Mouse (Mus musculus) embryonic facial prominence, embryonic 11.5 days (tissue): Measurements from ENCODE around the gene Bpifb9b. TPM values are rescaled to one million over a fixed set of nuclear protein-coding genes. Genes with fewer than 3 reads are reported as not detected.
"Not testable (repeated sequence)": the region's sequence is repeated elsewhere in the genome, so short reads cannot be mapped to it uniquely, and the experiment has no call there.

Source experiments
- ATAC-seq: fragments of 200-750 bp; cut with Nextera tagmentation; replicated peaks from 2 replicates; pipeline ENCODE4 v1.8.0; 2017; ENCODE audit warnings: low read depth; ENCODE audit not compliant: insufficient number of reproducible peaks, low FRiP score, low TSS enrichment
- DNase-seq: peaks from one replicate; pipeline ENCODE4 v3.0.0-alpha.2; 2015; ENCODE audit warnings: low spot score
- H3K27ac ChIP-seq: fragments of 300-500 bp; sonication (generic); replicated peaks from 2 replicates; pipeline ENCODE4 v1.5.1; 2014; ENCODE audit warnings: mild to moderate bottlenecking, low read depth, low read length, control low read depth
- H3K27me3 ChIP-seq: fragments of 300-500 bp; sonication (generic); 2 replicates; pipeline ENCODE4 v1.6.1; 2014; ENCODE audit warnings: mild to moderate bottlenecking, low read length, moderate library complexity, mixed read lengths; ENCODE audit not compliant: control insufficient read depth, insufficient read depth
- H3K36me3 ChIP-seq: fragments of 300-500 bp; sonication (generic); replicated peaks from 2 replicates; pipeline ENCODE4 v1.6.1; 2014; ENCODE audit warnings: low read depth, mild to moderate bottlenecking, low read length, moderate library complexity, mixed read lengths; ENCODE audit not compliant: control insufficient read depth, insufficient read depth
- H3K4me1 ChIP-seq: fragments of 300-500 bp; sonication (generic); 2 replicates; pipeline ENCODE4 v1.6.1; 2014; ENCODE audit warnings: low read length, mixed read lengths; ENCODE audit not compliant: control insufficient read depth, insufficient read depth
- H3K4me2 ChIP-seq: fragments of 300-500 bp; sonication (generic); 2 replicates; pipeline ENCODE4 v1.6.1; 2014; ENCODE audit warnings: low read depth, mild to moderate bottlenecking, control low read depth, low read length, moderate library complexity
- H3K4me3 ChIP-seq: fragments of 300-500 bp; sonication (generic); 2 replicates; pipeline ENCODE4 v1.5.1; 2014; ENCODE audit warnings: low read depth, low read length, control low read depth
- H3K9ac ChIP-seq: fragments of 300-500 bp; sonication (generic); replicated peaks from 2 replicates; pipeline ENCODE4 v1.6.1; 2014; ENCODE audit warnings: mild to moderate bottlenecking, control low read depth, low read length
- H3K9me3 ChIP-seq: fragments of 300-500 bp; sonication (generic); replicated peaks from 2 replicates; pipeline ENCODE4 v1.6.1; 2016; ENCODE audit warnings: mild to moderate bottlenecking, low read length, inconsistent platforms, mixed read lengths; ENCODE audit not compliant: control insufficient read depth
- whole genome bisulfite sequencing: fragments of 180-500 bp; shearing (Covaris S2); extraction: QIAGEN DNeasy Blood & Tissue Kit; methylation state at CpG from one replicate; pipeline ENCODE4 v1.1.7; 2014; 5-methylcytosine and 5-hydroxymethylcytosine counted together
- polyA plus RNA-seq: library from polyadenylated mRNA; unstranded; fragments of >200 nt; fragmentation: Nextera tagmentation; extraction: Ambion mirVana; gene quantifications from 2 replicates; pipeline ENCODE4 v1.2.1, GENCODE M21; 2014

The Bpifb9b gene
- polyA plus RNA-seq, 1 experiment from 2014 or later, result not detected

- not testable (repeated sequence) for H3K27me3 ChIP-seq, DNase-seq, H3K4me1 ChIP-seq, H3K36me3 ChIP-seq, ATAC-seq, H3K9me3 ChIP-seq, H3K9ac ChIP-seq, H3K27ac ChIP-seq, H3K4me2 ChIP-seq, H3K4me3 ChIP-seq
- WGBS, result 76% methylated on average over 1 of the region's 3 CpGs
Observed at GRCm38 (mm10) chr2:154304604-154305003, 2.4 kb upstream of the Bpifb9b start.

GRCm38 (mm10) chr2:154313771-154314170 is 6.7 kb downstream of the Bpifb9b start:
- H3K4me2 ChIP-seq, H3K4me3 ChIP-seq, H3K9me3 ChIP-seq, DNase-seq, ATAC-seq, H3K27me3 ChIP-seq, H3K36me3 ChIP-seq, H3K27ac ChIP-seq, H3K9ac ChIP-seq, H3K4me1 ChIP-seq: not testable (repeated sequence)
- 75% methylated on average over 5 of the region's 5 CpGs for WGBS

GRCm38 (mm10) chr2:154326852-154327251 is 19.8 kb downstream of the Bpifb9b start:
- 83% methylated on average over 3 of the region's 3 CpGs for WGBS
- DNase-seq (no peak), ATAC-seq (no peak)
- H3K4me2 ChIP-seq, result no peak overlapping the region
- H3K4me3 ChIP-seq, result no peak overlapping the region
- no peaks in the 10 kb centered on the region for H3K9me3 ChIP-seq
- no peaks in the 10 kb centered on the region for H3K4me1 ChIP-seq
- H3K36me3 ChIP-seq, result no peaks in the 10 kb centered on the region
- H3K9ac ChIP-seq, result no peak overlapping the region
- no peaks in the 10 kb centered on the region for H3K27me3 ChIP-seq
- no peak overlapping the region for H3K27ac ChIP-seq

- Histone ChIP-seq H3K4me3 (no peak overlapping the region), H3K27ac (no peak overlapping the region), H3K9me3 (no peaks in the 10 kb centered on the region), H3K4me2 (no peak overlapping the region), H3K36me3 (no peaks in the 10 kb centered on the region), H3K9ac (no peak overlapping the region), H3K4me1 (no peaks in the 10 kb centered on the region), H3K27me3 (no peaks in the 10 kb centered on the region)
- no peak for DNase-seq
- no peak for ATAC-seq
- WGBS, result 81% methylated on average over 4 of the region's 4 CpGs
Observed at GRCm38 (mm10) chr2:154335572-154335971, 28.5 kb downstream of the Bpifb9b start.

GRCm38 (mm10) chr2:154338161-154338560 is 31.1 kb downstream of the Bpifb9b start:
- no peak overlapping the region for H3K27ac ChIP-seq
- no peaks in the 10 kb centered on the region for H3K36me3 ChIP-seq
- no peak overlapping the region for H3K9ac ChIP-seq
- H3K4me3 ChIP-seq, result no peak overlapping the region
- no peaks in the 10 kb centered on the region for H3K9me3 ChIP-seq
- ATAC-seq (no peak), DNase-seq (no peak)
- WGBS, result 70% methylated on average over 1 of the region's 1 CpGs
- no peaks in the 10 kb centered on the region for H3K4me1 ChIP-seq
- no peak overlapping the region for H3K4me2 ChIP-seq
- H3K27me3 ChIP-seq, result no peaks in the 10 kb centered on the region

- no peaks in the 10 kb centered on the region for H3K27me3 ChIP-seq
- H3K4me1 ChIP-seq, result no peaks in the 10 kb centered on the region
- ATAC-seq (no peak), DNase-seq (no peak)
- no peak overlapping the region for H3K9ac ChIP-seq
- no peak overlapping the region for H3K27ac ChIP-seq
- no peak overlapping the region for H3K4me3 ChIP-seq
- WGBS, result 80% methylated on average over 2 of the region's 2 CpGs
- H3K9me3 ChIP-seq, result no peaks in the 10 kb centered on the region
- no peak overlapping the region for H3K4me2 ChIP-seq
- H3K36me3 ChIP-seq, result no peaks in the 10 kb centered on the region
Observed at GRCm38 (mm10) chr2:154339356-154339755, 32.3 kb downstream of the Bpifb9b start.

- H3K4me1 ChIP-seq, result no peaks in the 10 kb centered on the region
- no peaks in the 10 kb centered on the region for H3K9me3 ChIP-seq
- H3K36me3 ChIP-seq, result no peaks in the 10 kb centered on the region; the same call in 1 of the 2 replicates
- ATAC-seq (no peak), DNase-seq (no peak)
- no peak overlapping the region for H3K4me3 ChIP-seq
- H3K27me3 ChIP-seq, result no peaks in the 10 kb centered on the region
- H3K27ac ChIP-seq, result no peak overlapping the region
- no peak overlapping the region for H3K9ac ChIP-seq
- 94% methylated on average over 3 of the region's 3 CpGs for WGBS
- H3K4me2 ChIP-seq, result no peak overlapping the region
Observed at GRCm38 (mm10) chr2:154348152-154348551, 41.1 kb downstream of the Bpifb9b start.

GRCm38 (mm10) chr2:154354000-154354425 is 47.0 kb downstream of the Bpifb9b start:
- not testable (repeated sequence) for H3K27ac ChIP-seq

More at GRCm38 (mm10) chr2:154354000-154354425, 47.0 kb downstream of the Bpifb9b start:
- H3K9ac ChIP-seq, result peak overlapping the region; percentile 42; the same call in 1 of the 2 replicates
- peak overlapping the region; percentile 29 for H3K4me3 ChIP-seq
- DNase-seq, H3K9me3 ChIP-seq, H3K4me1 ChIP-seq, ATAC-seq, H3K36me3 ChIP-seq, H3K27me3 ChIP-seq: not testable (repeated sequence)
- H3K4me2 ChIP-seq, result peak overlapping the region; percentile 14
- 70% methylated on average over 14 of the region's 19 CpGs for WGBS
